Mouse (Mus musculus) CH12.LX (cell line): ENCODE measurements at regions not wholly inside any gene's neighbourhood (a gene's known extent, or its start where the extent isn't known, plus 50 kb on each side); places are given as distances from the start of the nearest gene placed in this dataset.

Experiments
- DNase-seq: peaks from one replicate; pipeline ENCODE4 v3.0.0-alpha.2; 2013; ENCODE audit errors: extremely low read depth
- H3K27ac ChIP-seq: 2 replicates; pipeline ENCODE4 v1.5.1; 2012; ENCODE audit warnings: low read depth, mild to moderate bottlenecking, control low read depth, moderate library complexity; ENCODE audit not compliant: insufficient read depth
- H3K27me3 ChIP-seq: replicated peaks from 2 replicates; pipeline ENCODE3; 2012; ENCODE audit warnings: inconsistent platforms
- H3K36me3 ChIP-seq, 2 experiments: replicated peaks in 1 of 2; 2 replicates each; pipeline versions ENCODE3 to v1.6.1; 2012; ENCODE audit warnings: inconsistent platforms in 1 of 2, low read length in 1 of 2, mild to moderate bottlenecking in 1 of 2, mixed read lengths in 1 of 2, moderate library complexity in 1 of 2; ENCODE audit not compliant: control insufficient read depth in 1 of 2, insufficient read depth in 1 of 2
- H3K4me1 ChIP-seq, 2 experiments: 2 replicates each; pipeline ENCODE4 v1.6.1; 2012; ENCODE audit warnings: inconsistent platforms in 1 of 2, moderate library complexity in 1 of 2; ENCODE audit not compliant: insufficient read depth in 2 of 2, control insufficient read depth in 1 of 2
- H3K4me2 ChIP-seq: 2 replicates; pipeline ENCODE4 v1.6.1; 2012; ENCODE audit warnings: low read depth, mild to moderate bottlenecking, control low read depth; ENCODE audit not compliant: poor library complexity, insufficient read depth, severe bottlenecking
- H3K4me3 ChIP-seq, 3 experiments: fragments of 150-350 bp in 1 of 3; sonication (generic) in 1 of 3; replicated peaks in 1 of 3; 2 replicates each; pipeline versions ENCODE3 to v1.5.1; 2011 to 2012; ENCODE audit warnings: low read depth in 2 of 3, low read length in 2 of 3, mild to moderate bottlenecking in 2 of 3, moderate library complexity in 2 of 3, control low read depth in 1 of 3, improper control_type of control experiment in 1 of 3, inconsistent platforms in 1 of 3, mixed read lengths in 1 of 3; ENCODE audit not compliant: poor library complexity in 1 of 3
- H3K79me2 ChIP-seq: replicated peaks from 2 replicates; pipeline ENCODE4 v1.6.1; 2012; ENCODE audit warnings: mild to moderate bottlenecking, moderate library complexity; ENCODE audit not compliant: control insufficient read depth, poor library complexity, insufficient read depth, severe bottlenecking; ENCODE audit errors: extremely low read depth
- H3K9ac ChIP-seq: 2 replicates; pipeline ENCODE4 v1.6.1; 2012; ENCODE audit warnings: low read depth, mild to moderate bottlenecking, control low read depth, moderate library complexity; ENCODE audit not compliant: insufficient read depth
- H3K9me3 ChIP-seq: replicated peaks from 2 replicates; pipeline ENCODE3; 2012; ENCODE audit warnings: low read length, inconsistent platforms, mixed read lengths
- CHD2 ChIP-seq: IDR thresholded peaks from 2 replicates; pipeline ENCODE4 v1.6.1; 2011; ENCODE audit warnings: low read length, improper control_type of control experiment
- E2F4 ChIP-seq: IDR thresholded peaks from 2 replicates; pipeline ENCODE4 v1.6.1; 2011; ENCODE audit warnings: low read depth, low read length, improper control_type of control experiment; ENCODE audit not compliant: insufficient replicate concordance
- JUN ChIP-seq: IDR thresholded peaks from 2 replicates; pipeline ENCODE4 v1.6.1; 2011; ENCODE audit warnings: low read depth, mild to moderate bottlenecking, low read length, improper control_type of control experiment, moderate library complexity; ENCODE audit not compliant: insufficient read depth
- JUND ChIP-seq: conservative IDR thresholded peaks from 2 replicates; pipeline ENCODE4 v1.6.1; 2011; ENCODE audit warnings: low read depth, low read length, improper control_type of control experiment
- MEF2A ChIP-seq: IDR thresholded peaks from 2 replicates; pipeline ENCODE4 v1.6.1; 2014; ENCODE audit warnings: low read depth, mild to moderate bottlenecking, inconsistent platforms, low read length, improper control_type of control experiment, borderline replicate concordance
- MXI1 ChIP-seq: IDR thresholded peaks from 2 replicates; pipeline ENCODE4 v1.6.1; 2011; ENCODE audit warnings: mild to moderate bottlenecking, low read depth, low read length, improper control_type of control experiment
- NELFE ChIP-seq: IDR thresholded peaks from 2 replicates; pipeline ENCODE4 v1.6.1; 2011; ENCODE audit warnings: low read depth, low read length, improper control_type of control experiment
- PAX5 ChIP-seq: IDR thresholded peaks from 2 replicates; pipeline ENCODE4 v1.6.1; 2012; ENCODE audit warnings: low read length, inconsistent platforms, mixed read lengths
- POLR2A ChIP-seq: IDR thresholded peaks from 2 replicates; pipeline ENCODE4 v1.6.1; 2011; ENCODE audit warnings: low read depth, mild to moderate bottlenecking, improper control_type of control experiment, low read length
- RAD21 ChIP-seq: IDR thresholded peaks from 2 replicates; pipeline ENCODE4 v1.6.1; 2011; ENCODE audit warnings: low read depth, mild to moderate bottlenecking, low read length, improper control_type of control experiment, moderate library complexity
- RCOR1 ChIP-seq: conservative IDR thresholded peaks from 2 replicates; pipeline ENCODE4 v1.6.1; 2012; ENCODE audit warnings: low read depth, mild to moderate bottlenecking, inconsistent platforms, low read length, improper control_type of control experiment
- SMC3 ChIP-seq: IDR thresholded peaks from 2 replicates; pipeline ENCODE4 v1.6.1; 2011; ENCODE audit warnings: low read depth, low read length, improper control_type of control experiment
- TBP ChIP-seq: conservative IDR thresholded peaks from 2 replicates; pipeline ENCODE4 v1.6.1; 2011; ENCODE audit warnings: low read depth, low read length, improper control_type of control experiment
- UBTF ChIP-seq: IDR thresholded peaks from 2 replicates; pipeline ENCODE4 v1.6.1; 2012; ENCODE audit warnings: low read depth, mild to moderate bottlenecking, inconsistent platforms, low read length, improper control_type of control experiment, moderate library complexity
- USF1 ChIP-seq: IDR thresholded peaks from 2 replicates; pipeline ENCODE4 v1.6.1; 2014; ENCODE audit warnings: low read depth, mild to moderate bottlenecking, inconsistent platforms, low read length, improper control_type of control experiment
- USF2 ChIP-seq: conservative IDR thresholded peaks from 2 replicates; pipeline ENCODE4 v1.6.1; 2011; ENCODE audit warnings: low read depth, low read length, improper control_type of control experiment
- ZKSCAN1 ChIP-seq: IDR thresholded peaks from 2 replicates; pipeline ENCODE4 v1.6.1; 2012; ENCODE audit warnings: low read depth, inconsistent platforms, low read length, improper control_type of control experiment, borderline replicate concordance
- dilution Hi-C: fragments of 300-500 bp; cut with MboI; formaldehyde crosslinking; loops from 2 replicates; pipeline ENCODE4 v1.14.3; 2020; ENCODE audit warnings: low sequenced_read_pairs; ENCODE audit not compliant: extremely low pct_unique_long_range_greater_than_20kb, extremely low pct_ligation_motif_present
- in situ Hi-C: fragments of 300-500 bp; cut with MboI; formaldehyde crosslinking; loops from 3 replicates; pipeline ENCODE4 v1.14.3; 2019; ENCODE audit warnings: low sequenced_read_pairs, low pct_ligation_motif_present, low pct_unique_long_range_greater_than_20kb, mixed read lengths

DNA sequence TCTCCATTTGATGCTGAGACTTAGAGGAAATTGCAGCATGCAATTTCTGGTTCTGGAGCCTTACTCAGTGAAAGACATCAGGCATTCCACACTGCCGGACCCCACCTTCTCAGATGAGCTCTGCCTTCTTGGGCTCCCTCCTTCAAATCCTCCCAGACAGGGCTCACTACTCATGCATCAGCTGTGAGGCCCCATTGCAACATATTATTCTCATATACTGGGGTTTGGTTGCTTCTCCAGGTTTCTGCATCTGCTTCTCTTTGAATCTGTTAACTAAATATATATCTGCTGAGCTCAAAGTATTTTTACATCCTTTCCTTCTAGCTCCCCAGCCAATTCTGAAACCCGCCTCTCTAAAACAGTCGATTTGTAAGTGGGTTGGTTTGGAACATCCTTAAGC is 68.8 kb upstream of the AI593442 start:
- in situ Hi-C loops: no loop called here

DNA sequence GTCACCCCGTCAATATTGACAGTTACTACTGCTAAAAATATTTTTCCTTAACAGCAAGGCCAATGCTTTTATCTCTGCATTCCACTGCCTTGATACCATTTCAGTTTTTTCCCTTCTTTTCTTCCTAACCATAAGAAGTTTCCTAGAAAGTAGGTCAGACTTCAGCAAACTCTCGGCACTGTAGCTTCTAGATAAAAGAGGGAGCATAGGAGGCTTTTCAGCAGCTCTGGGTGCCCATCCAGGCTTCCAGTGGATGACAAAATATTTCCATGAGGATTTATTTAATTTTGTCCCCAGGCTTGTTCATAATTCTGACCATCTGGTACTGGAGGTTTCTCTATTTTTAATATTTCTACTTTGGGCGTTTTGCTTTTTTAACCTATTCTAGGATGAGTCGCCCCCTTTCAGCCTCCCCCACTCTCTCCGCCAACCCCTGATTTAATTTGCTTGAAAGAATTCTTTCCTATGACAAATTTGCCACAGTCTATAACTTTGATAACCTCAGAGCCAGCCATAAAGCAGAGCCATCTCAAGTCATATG is 59.0 kb upstream of the AI593442 start:
- dilution Hi-C loops: no loop called here
- H3K4me2 ChIP-seq: no peak overlapping the region

More for the DNA sequence above, 68.8 kb upstream of the AI593442 start:
- H3K36me3 ChIP-seq: no peaks in the 10 kb centered on the region
- dilution Hi-C loops: no loop called here
- no peak overlapping the region for H3K9ac ChIP-seq
- H3K27me3 ChIP-seq: no peaks in the 10 kb centered on the region
- no peak overlapping the region for H3K27ac ChIP-seq
- H3K4me1 ChIP-seq: peaks cover 0 to 6% of the 10 kb centered on the region in 2 experiments; a peak in 2 of 4 replicates
- DNase-seq: no peak
- TF ChIP-seq ZKSCAN1 (no peak), JUN (no peak), USF1 (no peak), POLR2A (no peak), MXI1 (no peak), CHD2 (no peak), PAX5 (no peak)
- TF ChIP-seq, all 38 proteins: peak for 0
- Histone ChIP-seq H3K79me2 (no peaks in the 10 kb centered on the region), H3K4me2 (no peak overlapping the region), H3K9me3 (no peaks in the 10 kb centered on the region), H3K4me3 (no peak overlapping the region)

More for the DNA sequence above, 59.0 kb upstream of the AI593442 start:
- H3K9me3 ChIP-seq: no peaks in the 10 kb centered on the region
- no peak overlapping the region for H3K27ac ChIP-seq
- TF ChIP-seq USF2 (no peak), RAD21 (no peak), UBTF (no peak), E2F4 (no peak), MEF2A (no peak), RCOR1 (no peak), NELFE (no peak), TBP (no peak), JUND (no peak), SMC3 (no peak), CHD2 (no peak)
- DNase-seq: no peak
- no peak overlapping the region for H3K4me3 ChIP-seq
- H3K27me3 ChIP-seq: no peaks in the 10 kb centered on the region
- peaks cover 0 to 5% of the 10 kb centered on the region in 2 experiments; a peak in 1 of 4 replicates for H3K4me1 ChIP-seq
- no peak overlapping the region for H3K9ac ChIP-seq
- H3K36me3 ChIP-seq: no peaks in the 10 kb centered on the region
- in situ Hi-C loops: no loop called here
- no peaks in the 10 kb centered on the region for H3K79me2 ChIP-seq
